In genomic region chr15:91237294-91237693, GRCm38 (mm10) we compare ENCODE assay signal across 27 mouse cellular contexts. TPM values are rescaled to one million over a fixed set of nuclear protein-coding genes. Genes with fewer than 3 reads are reported as not detected.
DNase-seq lines count a peak whose midpoint lies in the region; ATAC-seq and TF ChIP-seq lines count a peak whose summit lies in the region.
"Had no signal": no experiment of that assay in that cellular context is flagged by ENCODE, and none has a peak within 500 bp of the region (broad histone marks: within the 10 kb centered on the region; RNA-seq: fewer than 3 reads in every experiment).

No protein-coding gene starts in this region.

- intact Hi-C loops in heart, postnatal 36 days (cut with DNase I): no loop called here

- no peak overlapping the region for H3K9ac ChIP-seq in midbrain, postnatal 0 days (replicated peaks; ENCODE audit: low read length, poor library complexity, severe bottlenecking)
- H3K9ac ChIP-seq: embryonic facial prominence, embryonic 13.5 days; embryonic facial prominence, embryonic 15.5 days; forebrain, embryonic 12.5 days had no signal

- no peak overlapping the region for H3K4me2 ChIP-seq in midbrain, postnatal 0 days (ENCODE audit: low read depth, low read length, poor library complexity, severe bottlenecking)
- H3K4me2 ChIP-seq: embryonic facial prominence, embryonic 13.5 days; embryonic facial prominence, embryonic 15.5 days; forebrain, embryonic 12.5 days had no signal

- H3K4me3 ChIP-seq in midbrain, postnatal 0 days (ENCODE audit: low read depth, low read length): no peak overlapping the region
- H3K4me3 ChIP-seq: embryonic facial prominence, embryonic 13.5 days; embryonic facial prominence, embryonic 15.5 days; erythroblast, embryonic 14.5 days; forebrain, embryonic 10.5 days; forebrain, embryonic 12.5 days had no signal

- H3K9me3 ChIP-seq in midbrain, postnatal 0 days (ENCODE audit: low read length): no peaks in the 10 kb centered on the region
- H3K9me3 ChIP-seq: embryonic facial prominence, embryonic 13.5 days; embryonic facial prominence, embryonic 15.5 days; forebrain, embryonic 10.5 days; forebrain, embryonic 12.5 days had no signal

- peak; percentile 66 for ATAC-seq in granulocyte monocyte progenitor cell, adult 5-6 weeks (replicated peaks; ENCODE audit: poor library complexity, severe bottlenecking)
- peak; percentile 94 for ATAC-seq in megakaryocyte, adult 5-6 weeks (ENCODE audit: poor library complexity, severe bottlenecking)
- 0 out of 2 replicates have a peak, but pooled peaks have one; percentile 40 for ATAC-seq in monocyte, adult 5-6 weeks (replicated peaks; ENCODE audit: insufficient number of reproducible peaks, low FRiP score, low TSS enrichment, poor library complexity, severe bottlenecking)
- no peak for ATAC-seq in midbrain, postnatal 0 days (ENCODE audit: low FRiP score)
- ATAC-seq: forebrain, embryonic 14.5 days; forebrain, embryonic 16.5 days had no signal

- no peak for DNase-seq in heart, postnatal 36 days
- DNase-seq in midbrain, postnatal 0 days (ENCODE audit: low spot score): no peak
- DNase-seq in urinary bladder, adult 18-20 months (ENCODE audit: low spot score in 2 of 2): no peak
- no peak for DNase-seq in yolk sac, embryonic 10.5 days (ENCODE audit: low spot score)
- DNase-seq: adrenal gland, adult 8-10 months; adrenal gland, postnatal 14 days; adrenal gland, postnatal 36 days; cerebellum, adult 11-12 months; cerebellum, adult 2 months; cerebellum, adult 9-10 months; cerebellum, postnatal 10 days; cerebellum, postnatal 25 days; embryo, embryonic 11 days had no signal

- WGBS in midbrain, postnatal 0 days: 82% methylated on average over 5 of the region's 5 CpGs

- H3K4me1 ChIP-seq in midbrain, postnatal 0 days (ENCODE audit: insufficient read depth, low read length): no peaks in the 10 kb centered on the region
- H3K4me1 ChIP-seq: embryonic facial prominence, embryonic 13.5 days; embryonic facial prominence, embryonic 15.5 days; forebrain, embryonic 10.5 days; forebrain, embryonic 12.5 days had no signal

- no peaks in the 10 kb centered on the region for H3K36me3 ChIP-seq in midbrain, postnatal 0 days (ENCODE audit: insufficient read depth, low read length)
- H3K36me3 ChIP-seq: embryonic facial prominence, embryonic 13.5 days; embryonic facial prominence, embryonic 15.5 days; forebrain, embryonic 10.5 days; forebrain, embryonic 12.5 days had no signal

- H3K27me3 ChIP-seq in midbrain, postnatal 0 days (ENCODE audit: insufficient read depth, low read length): no peaks in the 10 kb centered on the region
- H3K27me3 ChIP-seq: embryonic facial prominence, embryonic 13.5 days; embryonic facial prominence, embryonic 15.5 days; forebrain, embryonic 12.5 days had no signal

- no peak for TF ChIP-seq CTCF in midbrain, postnatal 0 days (IDR thresholded peaks at IDR 0.05)

- no peak overlapping the region for H3K27ac ChIP-seq in midbrain, postnatal 0 days (ENCODE audit: low read depth, low read length)
- H3K27ac ChIP-seq: embryonic facial prominence, embryonic 13.5 days; embryonic facial prominence, embryonic 15.5 days; forebrain, embryonic 10.5 days; forebrain, embryonic 12.5 days had no signal

RNA-seq across cellular contexts. Expression of gene CN725425, which starts 38.0 kb away (rescaled TPM):
- total RNA-seq in granulocyte monocyte progenitor cell, adult 5-6 weeks (2014; fragmentation: Nextera tagmentation): not detected in 2 replicates
- not detected in 2 replicates for total RNA-seq in granulocyte monocyte progenitor cell, adult 5-6 weeks (2017)
- not detected in 2 replicates for total RNA-seq in megakaryocyte, adult 5-6 weeks (2015)
- total RNA-seq in megakaryocyte, adult 5-6 weeks (2017): not detected in 2 replicates
- total RNA-seq in monocyte, adult 5-6 weeks (2017): not detected in 3 replicates
- total RNA-seq in heart, postnatal 36 days (2021): under 1 TPM; 0.31 to 0.79 TPM
- 0.05 and 0.28 TPM in 2 replicates for total RNA-seq in midbrain, postnatal 0 days (2014; rRNA removed)
- polyA plus RNA-seq in midbrain, postnatal 0 days (2015; fragmentation: Nextera tagmentation; extraction: Ambion mirVana): 0.22 TPM in 1 of 2 replicates, not detected in the other
- total RNA-seq: adrenal gland, adult 18-20 months; adrenal gland, adult 8-10 months; adrenal gland, postnatal 14 days; adrenal gland, postnatal 36 days; MEL had no signal
- polyA plus RNA-seq: C2C12; embryonic facial prominence, embryonic 11.5 days; embryonic facial prominence, embryonic 13.5 days; embryonic facial prominence, embryonic 15.5 days; erythroblast, embryonic 14.5 days; forebrain, embryonic 10.5 days; forebrain, embryonic 12.5 days; forebrain, embryonic 14.5 days; forebrain, embryonic 16.5 days had no signal

RNA-seq across cellular contexts. Expression of gene Abcd2, which starts 45.7 kb away (rescaled TPM):
- total RNA-seq in granulocyte monocyte progenitor cell, adult 5-6 weeks (2014; fragmentation: Nextera tagmentation): 29.6 and 42.3 TPM in 2 replicates
- 45.2 and 58.2 TPM in 2 replicates for total RNA-seq in granulocyte monocyte progenitor cell, adult 5-6 weeks (2017)
- 66.5 and 67.1 TPM in 2 replicates for total RNA-seq in megakaryocyte, adult 5-6 weeks (2015)
- total RNA-seq in megakaryocyte, adult 5-6 weeks (2017): 78.0 and 81.5 TPM in 2 replicates
- 23.4 to 36.4 TPM (median 32.9 TPM) in 3 replicates for total RNA-seq in monocyte, adult 5-6 weeks (2017)
- 1 to 10 TPM; 5.6 to 6.2 TPM for total RNA-seq in heart, postnatal 36 days (2021)
- total RNA-seq in midbrain, postnatal 0 days (2014; rRNA removed): 7.2 and 9.4 TPM in 2 replicates
- polyA plus RNA-seq in midbrain, postnatal 0 days (2015; fragmentation: Nextera tagmentation; extraction: Ambion mirVana): 4.9 and 5.9 TPM in 2 replicates
- total RNA-seq: MEL had no signal
- polyA plus RNA-seq: erythroblast, embryonic 14.5 days had no signal
